Mouse (Mus musculus) lung, postnatal 0 days (tissue): ENCODE results near the gene Ubc.

Experiments used
- CTCF ChIP-seq: IDR thresholded peaks from 2 replicates; pipeline ENCODE4 v1.5.1; 2016; ENCODE audit warnings: antibody characterized with exemption, mild to moderate bottlenecking
- EP300 ChIP-seq: IDR thresholded peaks from 2 replicates; pipeline ENCODE4 v1.6.1; 2016; ENCODE audit warnings: antibody characterized with exemption, mild to moderate bottlenecking, control low read depth

DNA sequence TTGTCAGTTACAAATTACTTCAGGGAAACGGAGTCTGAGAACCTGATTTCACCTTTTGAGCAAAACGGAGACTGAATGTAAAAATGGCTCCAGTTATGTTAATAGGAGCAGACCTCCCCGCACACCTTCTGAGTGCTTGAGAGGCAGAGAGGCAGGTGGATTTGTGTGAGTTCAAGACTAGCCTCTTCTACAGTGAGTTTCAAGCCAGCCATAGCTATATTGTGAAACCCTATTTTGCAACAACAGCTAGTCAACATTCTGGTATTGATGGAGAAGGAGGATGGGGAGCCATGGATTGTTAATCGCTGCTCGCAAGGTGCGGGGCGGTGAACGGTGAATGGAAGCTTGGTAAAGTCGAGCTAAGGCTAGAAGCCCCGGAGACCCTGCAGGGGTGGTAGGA lies 12.5 kb upstream of the Ubc start:
- TF ChIP-seq CTCF (no peak), EP300 (no peak)
